Mouse (Mus musculus) spleen, postnatal 36 days (tissue): Measurements from ENCODE around the gene Fn3k.

ENCODE experiments used
- DNase-seq, 2 experiments: peaks; one replicate each; pipeline ENCODE4 v3.0.0; 2022; ENCODE audit warnings: low spot score in 2 of 2, mixed read lengths in 1 of 2

Fn3k gene

DNA sequence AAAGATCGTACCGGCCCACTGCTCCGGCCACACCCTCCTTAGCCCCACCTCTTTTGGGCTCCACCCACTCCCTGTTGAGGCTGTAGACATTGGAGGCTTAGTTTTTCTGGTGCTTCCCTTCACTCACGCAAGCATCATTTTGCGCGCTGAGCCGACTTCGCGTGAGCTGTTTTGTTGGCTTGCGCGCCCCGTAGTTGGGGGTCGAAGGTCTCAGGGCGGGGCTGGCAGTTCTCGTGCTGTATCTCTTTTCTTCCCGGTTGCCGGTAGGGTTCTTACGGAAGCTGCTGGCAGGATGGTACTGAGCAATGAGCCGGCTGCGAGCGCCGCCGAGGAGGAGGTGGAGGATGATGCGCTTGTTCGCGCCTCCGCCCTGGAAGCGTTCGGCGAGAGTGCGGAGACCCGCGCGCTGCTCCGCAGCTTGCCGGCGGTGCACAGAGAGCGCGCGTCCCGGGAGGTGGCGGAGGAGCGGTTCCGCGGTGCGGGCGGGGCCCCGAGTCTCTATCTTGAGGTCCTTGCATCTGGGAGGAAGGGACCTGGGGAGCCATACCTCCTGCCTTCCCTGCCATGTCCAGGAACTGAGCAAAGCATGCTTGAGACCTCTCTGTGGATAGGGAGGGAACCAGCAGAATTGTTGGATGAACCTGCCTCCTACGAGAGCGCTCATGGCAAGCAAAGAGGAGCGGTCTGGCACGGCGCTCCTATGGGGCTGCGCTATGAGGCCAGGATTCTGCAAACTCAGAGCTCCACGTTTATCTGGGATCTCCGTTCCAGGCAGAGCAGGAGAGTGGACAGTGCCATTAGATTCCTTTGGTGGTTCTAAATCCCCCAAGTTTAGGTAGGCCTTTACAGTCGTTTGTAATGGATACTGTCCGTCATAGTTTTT, 17.3 kb downstream of the Fn3k start, which contains the start of gene Tbcd:
Tbcd (plus strand) TSS at position 197 of the 883 bp plus-strand sequence.
- peak; percentile 89 to 91 for DNase-seq

DNA sequence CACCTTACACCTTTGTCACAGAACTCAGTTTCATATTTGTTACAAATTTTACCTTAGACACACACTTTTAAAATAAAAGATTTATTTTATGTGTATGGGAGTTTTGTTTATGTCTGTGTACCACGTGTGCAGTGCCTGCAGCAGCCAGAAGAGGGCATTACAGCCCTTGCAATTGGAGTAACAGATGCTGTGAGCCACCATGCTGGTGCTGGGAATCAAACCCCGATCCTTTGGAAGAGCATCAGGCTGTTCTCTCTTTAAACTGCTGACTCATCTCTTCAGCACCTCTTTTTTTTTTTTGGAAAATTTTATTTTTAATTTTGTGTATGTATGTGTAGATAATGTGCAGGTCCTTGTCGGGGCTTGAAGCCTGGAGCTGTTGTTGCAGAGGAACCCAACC, 23.2 kb downstream of the Fn3k start:
- no peak for DNase-seq

DNA sequence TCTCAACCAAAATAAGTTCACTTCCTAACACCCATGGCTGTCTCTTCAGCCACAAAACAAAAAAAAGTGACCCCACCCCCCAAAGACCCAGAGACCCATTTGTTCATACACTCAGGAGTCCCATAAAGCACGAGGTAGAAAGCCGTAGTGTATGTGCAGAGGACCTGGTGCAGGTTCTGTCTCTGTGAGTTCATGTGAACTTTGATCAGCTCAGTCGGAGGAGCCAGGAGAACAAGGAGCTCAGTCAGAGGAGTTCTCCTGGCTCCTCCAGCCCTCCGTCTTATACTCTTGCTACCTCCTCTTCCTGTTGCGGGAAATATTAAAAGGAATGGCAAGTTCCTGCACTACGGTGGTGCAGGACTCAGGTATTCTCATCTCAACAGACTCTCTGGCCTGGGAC, 32.7 kb downstream of the Fn3k start:
- DNase-seq: no peak

DNA sequence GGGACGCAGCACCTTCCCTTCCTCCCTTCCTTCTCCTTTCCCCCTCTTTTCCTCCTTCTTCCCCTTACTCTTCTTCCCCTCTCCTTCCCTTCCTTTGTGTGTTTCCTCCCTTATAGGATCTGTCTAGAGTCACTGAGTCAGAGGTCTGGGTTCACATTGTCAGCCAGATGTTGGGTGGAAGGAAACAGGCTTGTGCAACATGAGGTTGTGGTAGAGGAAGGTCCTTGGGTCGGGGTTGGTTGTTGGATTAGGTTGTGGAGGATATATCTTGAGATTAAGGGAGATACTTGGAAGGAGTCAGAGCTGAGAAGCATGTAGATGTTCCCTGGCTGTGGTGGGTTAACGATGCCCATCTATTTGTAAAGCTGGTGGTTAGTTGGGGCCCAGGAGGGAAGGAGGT, 40.1 kb downstream of the Fn3k start:
- DNase-seq: no peak

- peak; percentile 53 to 60 for DNase-seq
These were observed 41.1 kb downstream of the Fn3k start for GRCm38 (mm10) chr11:121475699-121476415.

DNA sequence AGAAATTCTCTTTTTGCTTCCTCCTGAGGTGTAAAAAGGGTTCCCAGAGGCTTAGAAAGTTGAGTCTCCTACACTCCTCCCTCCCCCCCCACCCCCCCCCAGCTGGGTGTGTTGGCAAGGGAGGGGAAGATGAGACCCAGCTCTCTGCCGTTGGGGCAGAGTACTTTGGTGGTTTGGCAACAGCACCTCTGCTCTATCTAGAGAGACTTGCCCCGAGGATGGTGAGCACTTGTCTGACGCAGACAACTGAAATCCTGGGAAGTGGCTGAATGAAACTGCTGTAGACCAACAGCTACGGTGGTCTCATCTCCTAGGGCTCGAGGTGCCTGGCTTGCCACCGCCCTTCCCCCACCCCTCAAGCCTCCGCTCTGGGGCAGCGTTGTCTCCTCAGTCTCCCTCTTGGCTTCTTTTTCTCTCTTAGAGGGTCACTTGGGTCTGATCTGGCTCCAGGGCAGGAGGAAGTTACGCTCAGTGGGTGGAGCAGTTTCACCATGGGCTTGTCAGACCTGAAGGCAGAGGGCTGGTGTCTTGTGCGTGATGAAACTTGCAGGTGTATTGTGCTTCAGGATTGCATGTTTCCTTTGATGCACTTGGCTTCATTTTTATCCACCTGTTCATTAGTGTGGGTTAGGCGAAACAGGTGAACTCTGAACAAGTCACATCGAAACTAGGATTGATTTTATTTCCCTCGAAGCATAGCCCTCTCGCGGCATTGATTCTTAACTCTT, 44.9 kb downstream of the Fn3k start:
- DNase-seq: no peak

DNA sequence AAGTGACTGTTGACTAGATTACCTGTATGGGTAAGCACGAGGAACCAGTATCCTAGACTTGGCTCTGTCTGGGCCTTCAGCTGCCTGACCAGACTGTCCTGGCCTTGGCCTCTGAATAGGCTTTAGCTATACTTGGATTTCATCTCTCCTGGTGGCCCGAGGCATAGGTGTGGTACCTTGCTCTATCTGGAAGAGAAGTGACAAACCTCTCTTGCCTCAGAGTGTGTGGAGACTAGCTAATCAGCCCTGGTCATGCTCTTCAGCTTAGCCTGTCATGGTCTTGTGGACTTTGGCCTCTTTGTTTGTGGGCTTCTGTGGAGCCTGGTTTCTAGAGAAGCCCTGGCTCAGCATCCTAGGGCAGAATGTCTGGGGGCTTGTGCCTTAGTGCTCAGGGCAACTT, 46.4 kb downstream of the Fn3k start:
- DNase-seq: no peak

- DNase-seq: peak; percentile 57 to 60
These were observed 51.2 kb downstream of the Fn3k start for GRCm38 (mm10) chr11:121485882-121486281.

GRCm38 (mm10) chr11:121490651-121491050, 55.9 kb downstream of the Fn3k start:
- DNase-seq: no peak
